Mouse (Mus musculus): Measurements from ENCODE around the gene Vasn. TPM values are rescaled to one million over a fixed set of nuclear protein-coding genes. Genes with fewer than 3 reads are reported as not detected.
"Not testable (repeated sequence)": the region's sequence is repeated elsewhere in the genome, so short reads cannot be mapped to it uniquely, and the experiment has no call there.

Gene Vasn
- polyA plus RNA-seq, 1 experiment, result 4.4 TPM

GRCm38 (mm10) chr16:4684457-4684791, 44.7 kb downstream of the Vasn start:
- Histone ChIP-seq H3K27ac (replicated peaks; ENCODE audit: low read depth, low read length) (peak overlapping the region; percentile 68), H3K4me1 (ENCODE audit: control insufficient read depth, insufficient read depth, insufficient read length, low read length) (no peaks in the 10 kb centered on the region), H3K4me3 (ENCODE audit: insufficient read depth, low read depth, low read length) (peak overlapping the region; percentile 69)

- H3K4me3 ChIP-seq (ENCODE audit: insufficient read depth, low read depth, low read length); H3K4me1 ChIP-seq (ENCODE audit: control insufficient read depth, insufficient read depth, insufficient read length, low read length); H3K27ac ChIP-seq (replicated peaks; ENCODE audit: low read depth, low read length): not testable (repeated sequence)
Observed at GRCm38 (mm10) chr16:4689371-4689770, 49.6 kb downstream of the Vasn start.

Other genes with a start within 250 kb of the Vasn start
- 5.7 and 6.3 TPM in 2 replicates for gene Adcy9, start 219.4 kb upstream of the Vasn start, polyA plus RNA-seq (2012; ENCODE audit: insufficient read depth, insufficient read length, missing spikeins)
- gene Srl, start 98.1 kb upstream of the Vasn start, polyA plus RNA-seq (2012; ENCODE audit: insufficient read depth, insufficient read length, missing spikeins), result 17.3 and 26.8 TPM in 2 replicates
- 3.2 and 3.3 TPM in 2 replicates for gene Tfap4, start 80.1 kb upstream of the Vasn start, polyA plus RNA-seq (2012; ENCODE audit: insufficient read depth, insufficient read length, missing spikeins)
- 2.9 and 5.7 TPM in 2 replicates for gene Glis2, start 45.2 kb upstream of the Vasn start, polyA plus RNA-seq (2012; ENCODE audit: insufficient read depth, insufficient read length, missing spikeins)
- gene Pam16, start 15.0 kb upstream of the Vasn start, polyA plus RNA-seq (2012; ENCODE audit: insufficient read depth, insufficient read length, missing spikeins), result 140 and 178 TPM in 2 replicates
- 193 and 221 TPM in 2 replicates for gene Dnaja3, start within 50 bp of the Vasn start, polyA plus RNA-seq (2012; ENCODE audit: insufficient read depth, insufficient read length, missing spikeins)
- 10.6 and 28.7 TPM in 2 replicates for gene Coro7, start 39.8 kb downstream of the Vasn start, polyA plus RNA-seq (2012; ENCODE audit: insufficient read depth, insufficient read length, missing spikeins)
- gene Nmral1, start 79.4 kb downstream of the Vasn start, polyA plus RNA-seq (2012; ENCODE audit: insufficient read depth, insufficient read length, missing spikeins), result 4.0 and 5.7 TPM in 2 replicates
- 74.8 and 95.3 TPM in 2 replicates for gene Hmox2, start 86.4 kb downstream of the Vasn start, polyA plus RNA-seq (2012; ENCODE audit: insufficient read depth, insufficient read length, missing spikeins)
- gene Cdip1, start 150.4 kb downstream of the Vasn start, polyA plus RNA-seq (2012; ENCODE audit: insufficient read depth, insufficient read length, missing spikeins), result 98.7 and 99.2 TPM in 2 replicates
- gene 4930562C15Rik, start 195.5 kb downstream of the Vasn start, polyA plus RNA-seq (2012; ENCODE audit: insufficient read depth, insufficient read length, missing spikeins), result not detected in 2 replicates
- gene Ubald1, start 240.4 kb downstream of the Vasn start, polyA plus RNA-seq (2012; ENCODE audit: insufficient read depth, insufficient read length, missing spikeins), result 14.2 and 16.7 TPM in 2 replicates
- gene Mgrn1, start 246.3 kb downstream of the Vasn start, polyA plus RNA-seq (2012; ENCODE audit: insufficient read depth, insufficient read length, missing spikeins), result 50.6 and 52.6 TPM in 2 replicates